Mouse (Mus musculus) cerebellum, adult 9-11 months (tissue): ENCODE data around the gene Tbck.

Experiments
- DNase-seq: peaks from one replicate; pipeline ENCODE4 v3.0.0; 2022

The Tbck gene

DNA sequence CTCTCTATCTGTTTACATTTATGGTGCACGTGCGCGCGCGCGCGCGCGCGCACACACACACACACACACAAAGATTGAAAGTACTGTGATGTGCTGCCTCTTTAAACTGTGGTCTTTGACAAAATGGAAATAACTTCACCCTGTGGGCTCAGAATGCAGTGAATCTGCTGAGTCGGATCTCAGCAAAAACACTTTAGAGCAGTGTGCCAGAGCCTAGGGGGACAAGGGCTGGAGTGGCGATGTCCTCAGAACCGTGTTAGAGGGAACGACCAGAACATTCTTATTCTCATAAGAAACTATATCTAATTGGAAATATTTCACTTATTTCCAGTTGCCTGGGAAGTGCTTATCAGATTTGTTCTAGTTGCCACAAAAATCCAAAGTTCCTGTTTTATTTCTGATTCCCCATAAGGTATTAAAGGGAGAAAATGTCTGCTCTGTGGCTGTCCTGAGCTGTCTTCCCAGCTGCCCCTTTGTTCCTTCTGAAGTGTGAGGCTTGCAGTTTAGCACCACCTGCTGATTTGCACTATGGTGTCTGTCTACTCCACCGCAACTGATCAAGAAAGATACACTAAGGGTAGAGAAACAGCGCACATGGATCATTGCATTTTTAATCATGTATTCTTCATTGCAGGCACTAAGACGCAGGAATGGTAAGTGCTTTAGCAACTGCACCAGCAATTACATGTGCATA lies 82.2 kb downstream of the Tbck start:
- DNase-seq: no peak

DNA sequence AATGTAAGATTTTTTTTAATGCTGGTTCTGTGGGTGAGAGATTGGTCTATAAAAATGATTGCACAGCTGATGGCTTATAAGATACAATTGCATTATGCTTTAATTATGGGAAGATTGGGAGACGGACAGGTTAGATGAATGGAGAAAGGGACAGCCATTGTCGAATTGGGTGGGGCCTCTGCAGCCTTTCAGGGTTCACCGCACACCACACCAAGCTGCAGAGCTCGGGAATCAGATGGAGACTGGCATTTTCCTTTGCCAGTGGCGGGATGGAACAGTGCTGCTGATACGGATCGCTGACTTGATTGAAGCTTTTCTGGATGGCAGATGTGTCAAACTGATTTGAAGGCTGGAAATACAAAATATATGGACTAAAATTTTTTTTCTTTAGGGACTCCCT lies 88.1 kb downstream of the Tbck start:
- no peak for DNase-seq

DNA sequence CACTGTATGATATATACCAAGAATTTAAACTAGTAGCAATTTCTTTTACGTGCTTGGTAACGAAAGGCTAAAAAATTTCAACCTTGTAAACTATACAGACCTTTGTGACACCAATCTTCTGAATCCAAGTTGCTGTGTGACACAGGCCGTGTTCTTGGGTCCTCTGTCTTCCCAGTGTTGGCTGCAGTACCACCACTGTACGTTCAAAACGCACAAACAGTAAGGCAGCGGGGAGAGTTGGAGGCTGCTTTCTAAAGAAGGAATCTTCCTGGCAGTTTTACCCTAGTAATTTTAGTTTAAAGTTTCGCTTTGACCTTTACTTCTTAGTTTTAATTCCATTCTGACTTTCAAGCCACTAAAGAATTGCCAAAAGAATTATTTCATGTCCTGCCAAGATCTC lies 92.7 kb downstream of the Tbck start:
- no peak for DNase-seq

DNA sequence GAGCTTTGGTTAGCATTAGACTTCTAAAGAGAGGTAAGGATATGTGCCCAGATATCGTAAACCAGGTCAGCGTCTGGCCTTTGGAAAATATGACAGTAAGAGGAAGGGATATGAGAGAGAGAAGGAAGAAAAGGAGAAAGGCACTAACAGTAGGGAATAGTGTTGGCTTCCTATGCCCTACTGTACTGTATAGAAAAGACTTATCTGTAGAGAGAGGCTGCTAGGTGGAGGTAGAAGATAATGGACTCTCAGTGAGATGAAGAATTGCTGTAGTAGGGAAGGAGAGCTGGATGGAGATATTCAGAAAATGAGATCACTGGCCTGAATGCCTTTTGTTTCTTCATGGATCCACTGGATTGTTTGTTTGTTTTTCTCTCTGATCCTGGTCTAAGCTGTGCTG lies 97.2 kb downstream of the Tbck start:
- no peak for DNase-seq

DNA sequence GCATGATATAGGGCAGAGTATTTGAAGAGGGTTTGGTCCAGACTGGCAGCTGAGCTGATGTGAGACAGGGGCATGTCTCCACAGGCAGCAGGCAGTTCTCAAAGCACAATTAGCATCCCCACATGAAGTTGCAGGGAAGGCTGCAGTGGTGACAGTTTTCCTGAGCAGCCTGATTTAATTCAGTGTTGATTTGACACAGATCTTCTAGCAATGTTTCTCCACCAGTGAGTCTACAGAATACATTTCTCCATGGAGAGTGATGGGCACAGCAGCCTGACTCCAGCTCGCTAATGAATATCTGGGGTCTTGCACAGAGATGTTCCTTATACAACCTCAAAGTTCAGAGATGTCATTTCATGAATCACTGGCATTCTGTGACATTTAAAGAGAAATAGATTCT lies 99.1 kb downstream of the Tbck start:
- DNase-seq: no peak

DNA sequence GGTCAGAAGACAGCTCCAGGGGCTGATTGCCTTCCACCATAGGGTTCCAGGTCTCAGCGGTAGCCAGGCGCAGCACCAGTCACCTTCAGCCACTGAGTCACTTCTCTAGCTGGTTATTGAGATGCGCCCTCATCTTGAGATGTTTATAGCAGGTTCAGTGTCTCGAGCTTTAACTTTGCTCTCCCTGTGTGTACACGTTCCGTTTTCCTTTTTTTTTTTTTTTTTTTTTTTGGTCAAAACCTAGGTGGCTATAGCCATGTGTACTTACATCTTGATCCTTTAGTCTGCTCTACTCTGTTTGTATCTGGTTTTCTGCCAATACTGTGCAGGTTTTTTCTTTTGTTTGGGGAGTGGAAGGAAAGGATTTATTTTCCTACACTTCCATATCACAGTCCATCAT lies 100.8 kb downstream of the Tbck start:
- DNase-seq: no peak

DNA sequence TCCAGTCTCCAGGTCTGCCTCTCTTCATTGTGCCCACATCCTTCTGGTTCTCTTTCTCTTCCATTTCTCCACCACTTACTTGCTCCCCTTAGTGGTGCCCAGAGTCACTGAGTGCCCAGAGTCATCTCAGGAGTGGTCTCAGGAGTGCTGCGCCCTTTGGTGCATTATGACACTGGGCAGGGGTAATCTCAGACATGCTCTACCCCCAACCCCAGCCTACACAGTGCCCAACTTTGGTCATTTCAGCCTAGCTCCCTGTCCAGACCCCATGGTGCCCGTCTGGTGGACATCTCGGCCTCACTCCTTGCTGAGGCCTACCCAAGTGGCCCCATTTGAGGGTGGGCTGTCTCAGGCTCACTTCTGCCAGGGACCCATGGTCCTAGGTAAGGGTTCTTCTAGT lies 102.7 kb downstream of the Tbck start:
- DNase-seq: no peak

DNA sequence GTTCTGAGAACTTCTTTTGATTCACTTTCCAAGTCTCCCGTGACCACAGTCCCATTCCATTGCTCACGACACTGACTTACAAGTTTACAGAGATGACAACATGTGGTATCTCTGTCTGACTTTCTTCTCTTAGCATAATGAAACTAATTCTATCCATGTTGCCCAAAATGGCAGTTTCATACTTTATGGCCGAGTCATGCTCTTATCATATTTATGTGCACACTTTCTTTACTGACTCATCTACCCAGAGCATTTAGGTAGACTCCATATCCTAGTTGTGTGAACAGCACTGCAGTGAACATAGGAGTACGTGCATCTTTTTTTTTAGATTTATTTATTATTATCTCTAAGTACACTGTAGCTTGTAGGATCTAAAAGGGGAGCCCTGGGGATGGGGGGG lies 103.8 kb downstream of the Tbck start:
- no peak for DNase-seq

DNA sequence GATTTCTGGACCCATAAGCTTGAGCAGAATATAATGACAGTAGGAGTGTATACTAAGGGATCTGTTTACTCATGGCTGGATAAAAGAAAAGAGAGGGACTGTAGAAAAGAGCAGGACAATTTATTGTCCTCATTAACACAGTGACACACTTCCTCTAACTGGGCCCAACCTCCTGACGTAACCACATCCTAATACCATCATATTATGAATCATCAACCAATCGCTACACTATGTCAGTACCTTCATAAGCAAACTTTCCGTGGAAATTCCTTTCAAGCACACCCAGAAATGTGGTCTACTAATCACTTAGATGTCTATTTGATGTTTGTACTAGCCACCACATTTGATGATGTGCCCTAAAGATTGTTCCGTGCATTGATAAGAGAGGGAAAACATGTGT lies 107.2 kb downstream of the Tbck start:
- no peak for DNase-seq

DNA sequence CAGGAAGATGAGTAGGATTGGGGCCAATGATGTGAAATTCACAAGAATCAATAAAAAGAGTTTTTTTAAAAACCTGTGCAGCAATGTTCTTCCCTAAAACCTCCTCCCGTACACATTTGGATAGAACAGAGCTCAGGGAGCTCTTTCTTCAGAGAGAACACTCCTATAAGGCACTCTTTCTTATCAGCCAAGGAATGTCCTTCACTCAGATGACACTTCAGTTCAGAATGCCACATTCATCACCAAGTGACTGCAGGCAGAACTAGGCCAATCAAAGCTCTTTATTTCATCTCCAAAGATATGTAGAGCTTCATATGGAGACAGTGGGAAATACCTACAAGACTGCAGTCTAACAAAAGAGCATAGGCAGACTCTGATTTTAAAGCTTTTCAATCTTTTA lies 116.3 kb downstream of the Tbck start:
- no peak for DNase-seq

DNA sequence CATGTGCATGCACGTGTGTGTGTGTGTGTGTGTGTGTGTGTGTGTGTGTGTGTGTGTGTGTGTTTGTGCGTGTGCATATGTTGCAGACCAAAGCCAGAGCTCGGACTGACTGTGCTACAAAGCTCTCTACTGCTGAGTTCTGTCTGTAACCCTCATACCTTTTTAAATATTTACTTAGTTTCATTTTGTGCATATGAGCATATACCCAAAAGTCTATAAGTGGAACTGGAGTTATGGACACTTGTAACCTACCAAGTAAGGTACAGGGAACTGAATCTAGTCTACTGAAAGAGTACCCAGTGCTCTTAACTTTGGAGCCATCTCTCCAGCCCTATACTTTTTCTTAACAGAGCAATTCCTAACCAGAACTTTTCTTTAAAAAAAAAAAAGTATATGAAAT lies 118.0 kb downstream of the Tbck start:
- DNase-seq: no peak

DNA sequence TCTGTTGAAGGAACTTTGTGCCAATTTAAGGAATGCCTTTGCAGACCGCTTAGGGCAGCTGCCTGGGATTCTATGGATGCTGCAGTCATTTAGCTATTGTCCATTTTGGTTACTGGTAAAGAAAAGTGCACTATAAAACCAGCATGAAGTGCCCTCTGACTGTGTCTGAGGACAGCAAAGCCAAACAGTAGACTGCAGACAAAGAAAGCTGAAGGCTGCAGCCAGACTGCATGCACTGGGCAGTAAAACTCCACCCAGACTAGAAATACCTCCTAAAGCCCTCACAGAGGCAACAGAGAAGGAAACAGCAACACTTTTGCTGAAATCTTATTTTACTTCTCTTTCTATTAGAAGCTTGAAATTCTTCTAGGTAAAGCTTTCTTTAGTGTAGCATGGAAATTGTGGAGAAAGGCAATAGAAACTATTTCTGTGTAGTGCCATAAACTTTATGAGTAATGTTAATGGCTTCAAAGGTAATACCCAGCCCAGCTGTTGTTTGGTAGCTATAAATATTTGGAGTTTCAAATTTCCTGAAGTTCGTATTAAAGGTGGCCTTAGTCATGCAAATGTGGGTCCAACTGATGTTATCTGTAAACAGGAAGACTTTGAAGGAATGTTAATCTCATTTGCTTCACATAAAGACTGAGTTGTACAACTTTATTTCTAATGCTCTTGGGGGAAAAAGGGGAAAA lies 124.1 kb downstream of the Tbck start:
- DNase-seq: no peak

DNA sequence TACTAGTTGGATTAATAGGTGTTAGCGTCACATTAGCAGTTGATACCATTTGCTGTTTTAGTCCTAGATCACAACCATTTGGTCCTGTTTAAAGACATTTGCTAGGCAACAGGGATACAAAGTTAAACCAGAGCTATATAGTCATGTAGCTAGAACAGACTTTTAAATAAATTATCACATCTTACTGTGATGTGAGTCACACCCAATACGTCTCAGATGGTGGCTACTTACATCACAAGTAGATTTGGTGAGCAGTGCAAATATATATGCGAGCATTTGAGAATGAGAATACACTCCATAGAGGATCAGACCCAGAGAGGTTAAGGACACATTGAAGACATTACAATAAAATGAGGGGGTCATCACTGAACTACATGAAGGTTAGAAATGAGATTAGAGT lies 125.0 kb downstream of the Tbck start:
- no peak for DNase-seq

DNA sequence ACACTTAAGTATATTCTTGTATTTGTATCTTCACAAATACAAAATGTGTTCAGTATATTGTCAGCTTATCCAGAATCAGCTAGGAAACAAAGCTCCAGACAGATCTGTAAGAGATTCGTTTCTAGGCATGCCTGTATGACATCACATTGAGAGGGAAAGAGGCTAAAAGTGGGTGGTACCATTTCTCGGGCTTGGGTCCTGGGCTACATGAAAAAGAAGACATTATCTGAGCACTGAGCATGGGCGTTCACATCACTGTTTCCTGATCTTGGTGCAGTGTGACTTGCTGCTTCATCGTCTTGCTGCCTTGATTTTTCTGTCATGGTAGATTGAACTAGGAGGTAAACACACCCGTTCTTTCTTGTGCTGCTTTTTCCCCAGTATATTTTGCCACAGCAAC lies 127.8 kb downstream of the Tbck start:
- DNase-seq: no peak

DNA sequence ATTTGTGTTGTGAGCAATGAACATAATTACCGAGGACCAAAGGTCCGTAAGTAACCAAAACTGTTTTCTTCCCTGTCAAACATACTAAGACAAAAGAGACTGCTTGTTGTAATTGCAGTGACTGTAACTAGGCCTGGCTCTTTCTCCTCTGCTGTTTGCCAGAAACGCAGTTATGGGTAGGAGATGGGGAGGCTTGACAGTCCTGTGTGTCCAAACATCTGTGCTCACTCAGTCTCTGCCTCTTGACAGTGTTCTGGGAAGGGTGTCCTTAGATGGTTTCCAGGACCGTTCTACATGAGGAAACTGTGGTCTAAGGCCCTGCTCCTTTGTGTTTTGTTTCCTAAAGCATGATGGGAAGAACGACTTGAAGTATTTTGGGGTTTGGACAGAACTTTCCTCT lies 128.4 kb downstream of the Tbck start:
- no peak for DNase-seq

DNA sequence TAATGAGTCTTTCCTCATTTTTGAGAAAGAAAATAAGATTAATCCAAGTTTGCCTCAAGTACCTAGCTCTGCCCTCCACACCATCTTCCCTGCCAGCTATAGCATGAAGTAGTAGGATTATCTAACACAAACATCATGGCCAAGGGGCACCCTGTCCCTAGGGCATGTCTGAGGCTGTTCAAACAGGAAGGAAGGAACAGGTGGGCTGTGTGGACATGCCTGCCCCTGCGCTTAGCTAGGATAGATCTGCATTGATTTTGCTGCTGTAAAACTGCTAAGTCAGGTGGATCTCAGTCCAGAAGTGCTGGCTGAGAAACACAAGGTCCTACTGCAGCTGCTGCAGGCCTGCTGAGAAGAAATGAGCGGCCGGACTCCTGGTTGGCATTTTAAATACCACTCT lies 129.2 kb downstream of the Tbck start:
- no peak for DNase-seq

DNA sequence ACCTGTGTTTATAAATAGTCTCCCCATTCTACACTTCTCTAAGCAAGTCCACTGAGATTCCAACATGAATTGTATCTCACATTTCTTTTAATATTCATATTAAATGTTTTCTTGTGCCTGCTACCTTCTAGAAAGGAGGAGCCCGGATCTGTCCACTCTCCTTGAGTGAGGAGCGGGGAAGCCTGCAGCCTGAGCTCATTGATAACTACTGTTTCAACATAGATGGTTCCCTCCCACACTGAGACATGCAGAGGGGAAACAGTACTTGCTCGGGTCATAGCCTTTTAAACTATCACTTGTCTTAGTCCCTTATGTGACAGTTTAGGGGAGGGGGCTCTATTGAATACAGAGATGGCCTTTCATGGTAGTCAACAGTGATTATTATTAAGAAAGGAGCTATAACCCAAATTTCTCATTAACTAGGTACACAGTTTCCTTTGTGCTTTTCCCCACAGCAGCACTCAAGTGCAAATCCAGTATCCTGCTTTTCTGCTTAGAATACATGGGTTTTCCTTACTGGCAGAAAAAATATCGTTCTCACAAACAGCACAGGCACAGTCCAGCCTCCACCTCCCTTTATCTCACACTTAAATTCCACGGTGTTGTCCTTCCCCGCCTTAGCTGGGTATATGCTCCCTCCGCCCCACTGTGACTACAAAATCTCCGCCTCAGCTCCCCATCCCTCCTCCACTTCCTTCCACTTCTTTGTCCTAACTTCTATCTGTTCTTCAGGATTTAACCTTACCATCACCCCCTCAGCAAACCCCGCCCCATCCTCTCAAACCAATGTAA lies 130.0 kb downstream of the Tbck start:
- no peak for DNase-seq

DNA sequence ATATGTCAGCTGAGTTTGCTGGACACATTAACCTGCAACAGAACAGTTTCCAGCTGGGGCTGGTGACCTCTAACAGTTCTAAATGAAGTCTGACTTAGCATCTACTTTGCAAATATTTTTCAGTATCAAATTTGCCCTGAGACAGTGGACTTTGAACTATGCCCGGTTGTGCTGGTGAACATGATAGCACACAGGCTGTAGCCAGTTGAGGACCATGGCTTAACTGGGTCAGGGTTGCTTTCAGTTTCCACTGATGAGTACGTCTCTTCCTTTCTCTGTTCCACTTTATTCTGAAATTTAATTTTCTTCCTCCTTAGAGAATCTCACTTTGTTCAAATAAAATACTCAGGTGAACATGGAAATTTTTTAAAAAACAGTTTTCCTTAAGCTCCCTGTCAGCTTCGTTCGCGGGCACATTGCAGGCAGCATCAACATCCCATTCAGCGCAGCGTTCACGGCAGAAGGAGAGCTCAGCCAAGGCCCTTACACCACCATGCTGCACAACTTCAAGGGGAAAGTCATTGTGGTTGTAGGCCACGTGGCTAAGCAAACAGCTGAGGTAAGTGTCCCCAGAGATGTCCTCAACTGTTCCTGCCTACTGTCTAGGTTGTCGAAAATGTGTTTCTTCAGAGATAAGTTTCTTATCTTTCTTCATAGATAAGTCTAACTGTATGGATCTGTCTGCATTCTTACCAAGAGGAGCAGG lies 131.0 kb downstream of the Tbck start:
- no peak for DNase-seq

DNA sequence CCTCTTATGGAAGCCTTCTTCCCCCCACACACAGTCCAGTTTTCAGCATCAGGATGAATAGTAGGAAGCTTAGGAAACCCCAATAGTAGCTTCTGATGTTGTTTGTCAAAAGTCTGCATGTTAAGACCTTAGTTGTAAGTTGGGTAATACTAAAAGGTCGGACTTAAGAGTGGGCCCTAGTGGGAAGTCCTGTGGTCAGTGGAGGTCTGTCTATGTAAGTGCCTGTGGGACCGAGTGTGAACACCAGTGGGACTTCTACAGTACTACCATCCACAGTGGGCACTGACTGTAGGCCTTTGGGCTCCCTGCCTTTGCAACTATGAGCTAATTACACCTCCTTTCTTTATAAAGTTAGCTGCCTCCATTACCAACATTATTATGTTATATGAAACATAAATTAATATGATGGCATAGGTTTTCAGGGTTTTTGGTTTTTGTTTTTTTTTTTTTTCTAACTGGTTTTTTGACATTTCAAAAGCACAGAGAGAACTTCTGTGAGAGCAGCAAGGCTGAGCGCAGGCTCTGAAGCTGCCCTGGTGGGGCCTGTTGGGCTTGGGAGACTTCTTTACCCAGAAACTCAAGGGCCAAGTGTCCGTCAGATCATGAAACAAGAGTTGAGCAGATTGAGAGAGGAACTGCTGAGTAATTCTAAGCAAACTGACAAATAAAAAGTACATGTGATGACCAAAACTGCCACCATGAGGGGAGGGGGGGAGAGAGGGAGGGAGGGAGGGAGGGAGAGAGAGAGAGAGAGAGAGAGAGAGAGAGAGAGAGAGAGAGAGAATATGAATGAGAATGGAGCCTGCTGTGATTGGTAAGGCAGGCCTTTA lies 131.8 kb downstream of the Tbck start:
- no peak for DNase-seq

DNA sequence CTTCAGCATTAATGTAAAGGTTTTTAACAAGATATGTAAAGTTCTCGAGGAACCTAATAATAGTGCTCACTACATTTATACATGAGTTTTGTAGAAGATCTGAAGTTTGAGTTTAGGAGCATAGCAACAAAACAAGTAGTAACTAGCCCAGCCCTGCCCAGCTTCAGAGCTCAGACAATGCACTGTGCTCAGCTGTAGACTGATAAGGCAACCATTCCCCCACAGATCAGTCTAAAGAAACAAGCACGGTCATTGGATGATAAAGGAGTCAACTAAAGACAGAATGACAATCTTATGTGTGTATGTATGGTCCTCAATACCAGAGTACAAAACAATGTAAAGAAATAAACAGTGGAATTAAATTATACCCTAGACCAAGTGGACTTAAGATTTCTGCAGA lies 135.5 kb downstream of the Tbck start:
- no peak for DNase-seq

DNA sequence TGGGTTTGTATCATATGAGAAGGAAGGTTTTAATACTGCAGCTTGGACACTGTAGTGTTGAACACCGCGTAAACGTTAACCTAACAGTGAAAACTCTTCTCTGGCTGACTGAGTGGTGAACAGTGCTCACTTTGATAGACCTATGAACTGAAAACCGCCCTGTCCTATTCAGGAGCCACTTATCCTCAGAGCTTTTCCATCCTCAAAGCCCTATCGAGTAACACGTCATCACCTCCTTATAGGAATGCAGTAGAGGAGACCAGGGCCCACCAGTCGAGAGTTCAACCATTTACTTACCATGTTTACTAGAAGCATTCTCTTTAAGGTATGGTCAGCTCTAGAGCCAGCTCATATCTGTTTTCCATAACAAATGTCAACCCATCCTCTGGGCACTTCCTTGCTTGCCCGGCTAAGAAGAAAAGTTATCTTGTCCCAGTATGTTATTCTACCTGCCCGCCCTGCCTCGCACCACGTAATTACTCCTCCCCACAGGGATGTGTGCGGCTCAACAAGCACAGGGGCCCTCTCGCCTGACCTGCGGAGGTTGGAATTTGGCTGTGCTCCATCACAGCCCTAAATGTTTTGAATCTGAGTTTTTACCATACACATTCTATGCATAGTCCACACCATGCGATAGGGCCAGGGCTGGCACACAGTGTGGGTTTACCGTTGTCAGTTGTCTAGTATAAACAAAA lies 147.4 kb downstream of the Tbck start:
- no peak for DNase-seq
